Mouse (Mus musculus) mouse embryonic stem cell (cell line): ENCODE results near the gene Dact1.

Experiments
- in situ Hi-C, 2 experiments: fragments of 300-500 bp; cut with MboI; formaldehyde crosslinking; loops; 1 replicate in 1 of 2; 3 replicates in 1 of 2; pipeline ENCODE4 v1.14.3; 2019 to 2020; ENCODE audit warnings: low sequenced_read_pairs in 2 of 2, low pct_unique_long_range_greater_than_20kb in 1 of 2, mixed read lengths in 1 of 2; ENCODE audit not compliant: unreplicated experiment in 1 of 2

Gene Dact1

GRCm38 (mm10) chr12:71332646-71333045 lies 23.0 kb downstream of the Dact1 start:
- in situ Hi-C loops, result no loop called here

- in situ Hi-C loops, result no loop called here
These were observed 23.9 kb downstream of the Dact1 start for GRCm38 (mm10) chr12:71333561-71333960.

- in situ Hi-C loops, result no loop called here
These were observed 27.4 kb downstream of the Dact1 start for GRCm38 (mm10) chr12:71337025-71337582.

- in situ Hi-C loops, result no loop called here
These were observed 28.3 kb downstream of the Dact1 start for GRCm38 (mm10) chr12:71337896-71338463.

- in situ Hi-C loops, result no loop called here
These were observed 29.6 kb downstream of the Dact1 start for GRCm38 (mm10) chr12:71339142-71339848.

GRCm38 (mm10) chr12:71342397-71342796 lies 32.7 kb downstream of the Dact1 start:
- in situ Hi-C loops, result no loop called here

- in situ Hi-C loops, result no loop called here
These were observed 35.8 kb downstream of the Dact1 start for GRCm38 (mm10) chr12:71345471-71345870.

GRCm38 (mm10) chr12:71346071-71346470 lies 36.4 kb downstream of the Dact1 start:
- in situ Hi-C loops, result no loop called here

GRCm38 (mm10) chr12:71348401-71348896 lies 38.8 kb downstream of the Dact1 start:
- in situ Hi-C loops, result no loop called here

- in situ Hi-C loops, result no loop called here
These were observed 40.4 kb downstream of the Dact1 start for GRCm38 (mm10) chr12:71350077-71350476.

GRCm38 (mm10) chr12:71354656-71355055 lies 45.0 kb downstream of the Dact1 start:
- in situ Hi-C loops, result no loop called here

GRCm38 (mm10) chr12:71355092-71355491 lies 45.4 kb downstream of the Dact1 start:
- in situ Hi-C loops, result no loop called here

GRCm38 (mm10) chr12:71361616-71362015 lies 51.9 kb downstream of the Dact1 start:
- in situ Hi-C loops, result no loop called here

GRCm38 (mm10) chr12:71362425-71362824 lies 52.7 kb downstream of the Dact1 start:
- in situ Hi-C loops, result no loop called here

- in situ Hi-C loops, result no loop called here
These were observed 54.4 kb downstream of the Dact1 start for GRCm38 (mm10) chr12:71364106-71364505.

- in situ Hi-C loops, result no loop called here
These were observed 54.8 kb downstream of the Dact1 start for GRCm38 (mm10) chr12:71364531-71364930.

GRCm38 (mm10) chr12:71365208-71365607 lies 55.5 kb downstream of the Dact1 start:
- in situ Hi-C loops, result no loop called here

- in situ Hi-C loops, result no loop called here
These were observed 56.5 kb downstream of the Dact1 start for GRCm38 (mm10) chr12:71366175-71366574.

- in situ Hi-C loops, result no loop called here
These were observed 58.9 kb downstream of the Dact1 start for GRCm38 (mm10) chr12:71368631-71369030.
